Mouse (Mus musculus): Measurements from ENCODE around the gene C2cd6. TPM values are rescaled to one million over a fixed set of nuclear protein-coding genes. Genes with fewer than 3 reads are reported as not detected.

The C2cd6 gene
- not detected in 2 replicates for polyA plus RNA-seq (2015; fragmentation: Nextera tagmentation; extraction: Ambion mirVana)

GRCm38 (mm10) chr1:59094705-59095104, at the start of gene C2cd6:
TSS of gene C2cd6 (minus strand) at chr1:59094900.
- Histone ChIP-seq H3K4me2 (ENCODE audit: low read depth, low read length) (no peak within 1 kb of the TSS), H3K27me3 (ENCODE audit: control insufficient read depth, insufficient read depth, low read depth, low read length) (no peaks in the 10 kb centered on the region), H3K36me3 (ENCODE audit: control insufficient read depth, insufficient read depth) (no peaks in the 10 kb centered on the region), H3K4me1 (ENCODE audit: control insufficient read depth, low read depth, low read length) (no peaks in the 10 kb centered on the region), H3K27ac (ENCODE audit: low read length) (no peak within 1 kb of the TSS), H3K4me3 (ENCODE audit: low read depth, low read length) (no peak within 1 kb of the TSS), H3K9me3 (replicated peaks; ENCODE audit: control insufficient read depth, low read length) (no peaks in the 10 kb centered on the region), H3K9ac (ENCODE audit: low read depth, low read length) (no peak within 1 kb of the TSS)
- WGBS (ENCODE audit: insufficient replicate concordance): 82% methylated on average over 19 of the region's 19 CpGs
- no peak for ATAC-seq (ENCODE audit: low read depth)

DNA sequence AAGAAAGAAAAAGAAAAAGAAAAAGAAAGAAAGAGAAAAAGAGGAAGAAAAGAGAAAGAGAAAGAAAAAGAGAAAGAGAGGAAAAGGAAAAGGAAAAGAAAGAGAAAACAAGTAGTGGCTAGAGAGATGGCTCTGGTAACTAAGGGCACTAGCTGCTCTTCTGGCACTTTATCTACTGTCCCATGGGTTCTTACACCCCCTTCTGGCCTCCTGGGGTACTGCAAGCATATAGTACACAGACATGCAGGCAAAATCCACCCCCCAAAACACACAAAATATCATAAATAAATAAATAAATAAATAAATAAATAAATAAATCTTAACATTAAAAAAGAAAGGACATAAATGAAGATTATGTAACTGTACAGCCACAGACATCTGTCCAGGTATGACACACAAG, 48.1 kb upstream of the C2cd6 start:
- H3K9ac ChIP-seq (ENCODE audit: low read depth, low read length): no peak overlapping the region
- no peak overlapping the region for H3K4me3 ChIP-seq (ENCODE audit: low read depth, low read length)
- no peak overlapping the region for H3K27ac ChIP-seq (ENCODE audit: low read length)
- ATAC-seq (ENCODE audit: low read depth): no peak
- H3K36me3 ChIP-seq (ENCODE audit: control insufficient read depth, insufficient read depth): no peaks in the 10 kb centered on the region
- no peaks in the 10 kb centered on the region for H3K4me1 ChIP-seq (ENCODE audit: control insufficient read depth, low read depth, low read length)
- H3K9me3 ChIP-seq (replicated peaks; ENCODE audit: control insufficient read depth, low read length): no peaks in the 10 kb centered on the region
- H3K4me2 ChIP-seq (ENCODE audit: low read depth, low read length): no peak overlapping the region
- no peaks in the 10 kb centered on the region for H3K27me3 ChIP-seq (ENCODE audit: control insufficient read depth, insufficient read depth, low read depth, low read length)

- no peaks in the 10 kb centered on the region for H3K9me3 ChIP-seq (replicated peaks; ENCODE audit: control insufficient read depth, low read length)
- no peak overlapping the region for H3K4me3 ChIP-seq (ENCODE audit: low read depth, low read length)
- no peak for ATAC-seq (ENCODE audit: low read depth)
- no peaks in the 10 kb centered on the region for H3K36me3 ChIP-seq (ENCODE audit: control insufficient read depth, insufficient read depth)
- 55% methylated on average over 5 of the region's 5 CpGs for WGBS (ENCODE audit: insufficient replicate concordance)
- H3K9ac ChIP-seq (ENCODE audit: low read depth, low read length): no peak overlapping the region
- no peaks in the 10 kb centered on the region for H3K4me1 ChIP-seq (ENCODE audit: control insufficient read depth, low read depth, low read length)
- H3K27ac ChIP-seq (ENCODE audit: low read length): no peak overlapping the region
- H3K4me2 ChIP-seq (ENCODE audit: low read depth, low read length): no peak overlapping the region
- no peaks in the 10 kb centered on the region for H3K27me3 ChIP-seq (ENCODE audit: control insufficient read depth, insufficient read depth, low read depth, low read length)
Observed at GRCm38 (mm10) chr1:59134419-59134818, 39.7 kb upstream of the C2cd6 start.

GRCm38 (mm10) chr1:59128879-59129278, 34.2 kb upstream of the C2cd6 start:
- Histone ChIP-seq H3K36me3 (ENCODE audit: control insufficient read depth, insufficient read depth) (no peaks in the 10 kb centered on the region), H3K4me2 (ENCODE audit: low read depth, low read length) (no peak overlapping the region), H3K9me3 (replicated peaks; ENCODE audit: control insufficient read depth, low read length) (no peaks in the 10 kb centered on the region), H3K27ac (ENCODE audit: low read length) (no peak overlapping the region), H3K4me1 (ENCODE audit: control insufficient read depth, low read depth, low read length) (no peaks in the 10 kb centered on the region), H3K27me3 (ENCODE audit: control insufficient read depth, insufficient read depth, low read depth, low read length) (no peaks in the 10 kb centered on the region), H3K4me3 (ENCODE audit: low read depth, low read length) (no peak overlapping the region), H3K9ac (ENCODE audit: low read depth, low read length) (no peak overlapping the region)
- WGBS (ENCODE audit: insufficient replicate concordance): 68% methylated on average over 7 of the region's 7 CpGs
- ATAC-seq (ENCODE audit: low read depth): no peak

DNA sequence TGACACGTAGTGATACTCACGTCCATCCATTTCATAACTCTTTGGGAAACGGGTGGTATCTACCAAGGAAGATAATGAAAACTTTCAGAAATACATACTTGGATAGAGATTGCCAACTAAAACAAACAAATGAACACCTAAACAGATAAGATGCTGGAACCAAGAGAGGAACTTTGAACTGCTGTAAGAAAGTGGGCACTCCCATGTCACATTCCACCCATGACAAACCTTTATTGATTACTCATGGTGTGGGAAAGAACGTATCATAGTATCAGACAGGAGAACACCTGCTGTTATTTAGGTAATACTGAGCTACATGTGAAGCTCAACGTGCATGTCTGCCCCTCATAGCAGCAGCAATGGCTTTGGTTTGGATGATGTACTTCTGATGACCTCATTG, 30.9 kb upstream of the C2cd6 start:
- Histone ChIP-seq H3K27me3 (ENCODE audit: control insufficient read depth, insufficient read depth, low read depth, low read length) (no peaks in the 10 kb centered on the region), H3K27ac (ENCODE audit: low read length) (no peak overlapping the region), H3K9me3 (replicated peaks; ENCODE audit: control insufficient read depth, low read length) (no peaks in the 10 kb centered on the region), H3K4me3 (ENCODE audit: low read depth, low read length) (no peak overlapping the region), H3K9ac (ENCODE audit: low read depth, low read length) (no peak overlapping the region), H3K36me3 (ENCODE audit: control insufficient read depth, insufficient read depth) (no peaks in the 10 kb centered on the region), H3K4me2 (ENCODE audit: low read depth, low read length) (no peak overlapping the region), H3K4me1 (ENCODE audit: control insufficient read depth, low read depth, low read length) (no peaks in the 10 kb centered on the region)
- WGBS (ENCODE audit: insufficient replicate concordance): 52% methylated on average over 5 of the region's 5 CpGs
- no peak for ATAC-seq (ENCODE audit: low read depth)

DNA sequence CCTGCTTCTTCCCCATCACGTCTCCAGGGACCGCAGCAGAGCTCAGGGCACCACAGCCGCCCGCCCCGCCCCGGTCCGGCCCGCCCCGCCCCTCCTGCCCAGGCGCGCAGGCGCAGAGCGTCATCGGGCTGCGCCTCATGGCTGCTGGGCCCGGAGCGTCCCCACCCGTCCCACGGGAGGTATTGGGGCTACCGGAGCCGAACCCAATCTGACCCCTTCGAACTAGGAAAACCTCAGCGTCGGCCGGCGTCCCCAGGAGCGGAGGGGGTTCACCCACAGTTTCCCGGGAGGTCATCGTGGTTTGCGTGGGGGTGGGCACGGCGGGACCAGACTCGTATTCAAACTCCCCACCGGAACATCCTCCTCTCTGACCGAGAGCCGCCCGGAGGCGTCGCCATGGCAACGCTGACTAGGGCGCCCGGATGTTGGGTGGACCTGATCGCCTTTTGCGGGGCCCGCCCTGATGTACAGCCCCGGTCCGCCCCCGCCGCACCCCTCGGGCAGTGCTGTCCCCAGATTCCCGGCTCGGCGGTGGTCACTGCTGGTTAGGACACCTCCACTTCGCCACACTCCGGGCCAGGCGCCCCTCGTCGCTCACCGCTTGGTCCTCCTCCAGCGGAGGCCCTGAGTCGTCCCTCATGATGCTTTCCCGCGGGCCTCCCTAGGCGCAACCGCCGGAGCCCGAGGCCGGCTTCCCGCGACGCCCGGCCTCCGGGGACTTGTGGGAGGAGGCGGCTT, 25.2 kb upstream of the C2cd6 start, which contains the start of gene Tmem237:
TSS of gene Tmem237 (minus strand) at position 689 of the 738 bp plus-strand sequence.
- Histone ChIP-seq H3K9ac (ENCODE audit: low read depth, low read length) (peak within 1 kb of the TSS; percentile 66), H3K27ac (ENCODE audit: low read length) (peak within 1 kb of the TSS; percentile 29), H3K4me2 (ENCODE audit: low read depth, low read length) (peak within 1 kb of the TSS; percentile 75), H3K4me1 (ENCODE audit: control insufficient read depth, low read depth, low read length) (peaks cover 4% of the 10 kb centered on the region), H3K9me3 (replicated peaks; ENCODE audit: control insufficient read depth, low read length) (no peaks in the 10 kb centered on the region), H3K27me3 (ENCODE audit: control insufficient read depth, insufficient read depth, low read depth, low read length) (no peaks in the 10 kb centered on the region), H3K4me3 (ENCODE audit: low read depth, low read length) (peak within 1 kb of the TSS; percentile 76), H3K36me3 (ENCODE audit: control insufficient read depth, insufficient read depth) (no peaks in the 10 kb centered on the region)
- under 1% methylated on average over 74 of the region's 74 CpGs for WGBS (ENCODE audit: insufficient replicate concordance)
- ATAC-seq (ENCODE audit: low read depth): peak; percentile 97

DNA sequence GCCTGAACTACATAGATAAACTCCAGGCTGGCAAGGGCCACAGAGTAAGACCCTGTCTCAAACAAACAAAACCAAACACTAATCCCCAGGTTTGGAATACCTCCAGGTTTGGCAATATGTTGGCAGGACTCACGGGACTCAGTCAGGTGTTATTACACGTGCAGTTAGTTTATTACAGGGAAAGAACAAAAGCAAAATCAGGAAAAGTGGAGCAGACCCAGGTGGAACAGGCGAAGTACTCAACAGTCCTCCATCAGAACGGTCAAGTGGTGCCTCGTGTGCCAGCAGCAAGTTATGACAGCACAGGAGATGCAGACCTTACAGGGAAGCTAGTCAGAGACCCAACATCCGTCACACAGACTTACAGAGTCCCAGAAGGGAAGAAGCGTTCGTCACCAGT, 15.8 kb upstream of the C2cd6 start:
- ATAC-seq (ENCODE audit: low read depth): no peak
- no peak overlapping the region for H3K9ac ChIP-seq (ENCODE audit: low read depth, low read length)
- no peaks in the 10 kb centered on the region for H3K27me3 ChIP-seq (ENCODE audit: control insufficient read depth, insufficient read depth, low read depth, low read length)
- H3K4me3 ChIP-seq (ENCODE audit: low read depth, low read length): no peak overlapping the region
- 62% methylated on average over 8 of the region's 8 CpGs for WGBS (ENCODE audit: insufficient replicate concordance)
- no peak overlapping the region for H3K27ac ChIP-seq (ENCODE audit: low read length)
- H3K4me2 ChIP-seq (ENCODE audit: low read depth, low read length): no peak overlapping the region
- H3K36me3 ChIP-seq (ENCODE audit: control insufficient read depth, insufficient read depth): no peaks in the 10 kb centered on the region
- no peaks in the 10 kb centered on the region for H3K4me1 ChIP-seq (ENCODE audit: control insufficient read depth, low read depth, low read length)
- H3K9me3 ChIP-seq (replicated peaks; ENCODE audit: control insufficient read depth, low read length): no peaks in the 10 kb centered on the region

DNA sequence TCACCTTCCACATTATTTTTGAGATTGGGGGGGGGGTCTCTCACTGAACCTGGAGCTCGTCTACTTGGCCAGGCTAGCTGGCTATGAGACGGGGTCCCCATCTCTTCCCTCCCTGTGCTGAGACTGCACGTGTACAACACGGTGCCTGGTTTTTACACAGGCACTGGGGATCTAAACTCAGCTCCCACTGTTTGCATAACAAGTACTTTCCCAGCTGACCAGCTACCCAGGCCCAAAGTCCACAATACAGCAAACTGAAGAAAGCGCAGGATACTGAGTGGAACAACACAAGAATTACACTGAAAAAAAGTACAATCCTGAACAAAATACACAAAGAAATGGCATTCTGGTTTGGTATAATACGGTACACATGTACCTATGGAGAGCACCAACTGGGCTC, 7.4 kb upstream of the C2cd6 start:
- Histone ChIP-seq H3K4me3 (ENCODE audit: low read depth, low read length) (no peak overlapping the region), H3K27ac (ENCODE audit: low read length) (no peak overlapping the region), H3K9ac (ENCODE audit: low read depth, low read length) (no peak overlapping the region), H3K4me1 (ENCODE audit: control insufficient read depth, low read depth, low read length) (no peaks in the 10 kb centered on the region), H3K27me3 (ENCODE audit: control insufficient read depth, insufficient read depth, low read depth, low read length) (no peaks in the 10 kb centered on the region), H3K36me3 (ENCODE audit: control insufficient read depth, insufficient read depth) (no peaks in the 10 kb centered on the region), H3K9me3 (replicated peaks; ENCODE audit: control insufficient read depth, low read length) (no peaks in the 10 kb centered on the region), H3K4me2 (ENCODE audit: low read depth, low read length) (0 out of 2 replicates have a peak overlapping the region, but pooled peaks have one; percentile 9)
- ATAC-seq (ENCODE audit: low read depth): peak; percentile 70; the same call in 1 of the 2 replicates
- WGBS (ENCODE audit: insufficient replicate concordance): 64% methylated on average over 6 of the region's 6 CpGs

DNA sequence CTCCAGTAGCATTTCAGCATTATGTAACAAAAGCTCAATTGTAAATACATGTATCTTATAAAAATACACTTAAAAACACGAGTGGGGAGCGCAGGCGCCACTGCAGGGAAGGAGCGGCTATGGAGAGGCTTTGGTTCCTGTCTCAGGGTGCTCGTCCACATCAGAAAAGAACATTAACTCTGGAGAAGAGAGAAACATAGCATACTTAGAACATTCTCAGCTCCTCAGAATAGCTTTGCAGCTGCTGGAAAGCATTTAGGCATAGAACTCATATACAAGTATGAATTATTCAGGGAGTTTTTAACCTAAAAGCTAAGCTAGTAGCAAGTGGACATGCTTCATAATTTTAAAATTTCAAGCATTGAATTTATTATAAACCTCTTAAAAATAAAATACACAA, 6.3 kb upstream of the C2cd6 start:
- no peak overlapping the region for H3K9ac ChIP-seq (ENCODE audit: low read depth, low read length)
- H3K36me3 ChIP-seq (ENCODE audit: control insufficient read depth, insufficient read depth): no peaks in the 10 kb centered on the region
- no peak for ATAC-seq (ENCODE audit: low read depth)
- no peaks in the 10 kb centered on the region for H3K9me3 ChIP-seq (replicated peaks; ENCODE audit: control insufficient read depth, low read length)
- H3K27ac ChIP-seq (ENCODE audit: low read length): no peak overlapping the region
- 79% methylated on average over 5 of the region's 5 CpGs for WGBS (ENCODE audit: insufficient replicate concordance)
- H3K27me3 ChIP-seq (ENCODE audit: control insufficient read depth, insufficient read depth, low read depth, low read length): no peaks in the 10 kb centered on the region
- H3K4me1 ChIP-seq (ENCODE audit: control insufficient read depth, low read depth, low read length): no peaks in the 10 kb centered on the region
- H3K4me2 ChIP-seq (ENCODE audit: low read depth, low read length): no peak overlapping the region
- no peak overlapping the region for H3K4me3 ChIP-seq (ENCODE audit: low read depth, low read length)

Measured in liver, embryonic 16.5 days (tissue).